Mouse (Mus musculus) stomach, embryonic 16.5 days (tissue): ENCODE results near the gene Cdc34. TPM values are rescaled to one million over a fixed set of nuclear protein-coding genes. Genes with fewer than 3 reads are reported as not detected.

Experiments
- ATAC-seq: fragments of 200-750 bp; cut with Nextera tagmentation; 2 replicates; pipeline ENCODE4 v1.8.0; 2017; ENCODE audit warnings: moderate number of reproducible peaks, moderate TSS enrichment; ENCODE audit not compliant: insufficient read depth, low FRiP score
- H3K27ac ChIP-seq: fragments of 300-500 bp; sonication (generic); 2 replicates; pipeline ENCODE4 v1.5.1; 2014; ENCODE audit warnings: low read length
- H3K27me3 ChIP-seq: fragments of 300-500 bp; sonication (generic); 2 replicates; pipeline ENCODE4 v1.6.1; 2014; ENCODE audit warnings: low read length, control low read depth, mixed read lengths; ENCODE audit not compliant: control insufficient read depth, insufficient read depth
- H3K36me3 ChIP-seq: fragments of 300-500 bp; sonication (generic); 2 replicates; pipeline ENCODE4 v1.6.1; 2014; ENCODE audit warnings: low read length; ENCODE audit not compliant: control insufficient read depth, insufficient read depth
- H3K4me1 ChIP-seq: fragments of 300-500 bp; sonication (generic); 2 replicates; pipeline ENCODE4 v1.6.1; 2014; ENCODE audit warnings: low read length, control low read depth, mixed read lengths; ENCODE audit not compliant: control insufficient read depth, insufficient read depth
- H3K4me2 ChIP-seq: fragments of 300-500 bp; sonication (generic); 2 replicates; pipeline ENCODE4 v1.6.1; 2014; ENCODE audit warnings: low read depth, low read length, mixed read lengths
- H3K4me3 ChIP-seq: fragments of 300-500 bp; sonication (generic); replicated peaks from 2 replicates; pipeline ENCODE4 v1.5.1; 2014; ENCODE audit warnings: mild to moderate bottlenecking, low read length
- H3K9ac ChIP-seq: fragments of 300-500 bp; sonication (generic); 2 replicates; pipeline ENCODE4 v1.6.1; 2014; ENCODE audit warnings: low read length
- H3K9me3 ChIP-seq: fragments of 300-500 bp; sonication (generic); replicated peaks from 2 replicates; pipeline ENCODE4 v1.6.1; 2016; ENCODE audit warnings: low read length, control low read depth; ENCODE audit not compliant: control insufficient read depth
- WGBS: fragments of 180-500 bp; shearing (Covaris S2); extraction: QIAGEN DNeasy Blood & Tissue Kit; methylation state at CpG from one replicate; pipeline ENCODE4 v1.1.7; 2014; 5-methylcytosine and 5-hydroxymethylcytosine counted together
- polyA plus RNA-seq: library from polyadenylated mRNA; unstranded; fragments of >200 nt; fragmentation: Nextera tagmentation; extraction: Ambion mirVana; gene quantifications from 2 replicates; pipeline ENCODE4 v1.2.1, GENCODE M21; 2015

The Cdc34 gene
- polyA plus RNA-seq, 1 experiment from 2014 or later, result 84.6 TPM

GRCm38 (mm10) chr10:79654946-79655395 lies 27.0 kb upstream of the Cdc34 start:
- Histone ChIP-seq H3K4me1 (no peaks in the 10 kb centered on the region), H3K36me3 (no peaks in the 10 kb centered on the region), H3K4me2 (no peak overlapping the region), H3K9ac (no peak overlapping the region), H3K9me3 (no peaks in the 10 kb centered on the region), H3K27me3 (no peaks in the 10 kb centered on the region), H3K27ac (no peak overlapping the region), H3K4me3 (no peak overlapping the region)
- 50% methylated on average over 1 of the region's 1 CpGs for WGBS
- no peak for ATAC-seq

- Histone ChIP-seq H3K4me3 (no peak overlapping the region), H3K27me3 (no peaks in the 10 kb centered on the region), H3K9me3 (no peaks in the 10 kb centered on the region), H3K27ac (no peak overlapping the region), H3K4me2 (no peak overlapping the region), H3K9ac (no peak overlapping the region), H3K36me3 (no peaks in the 10 kb centered on the region), H3K4me1 (no peaks in the 10 kb centered on the region)
- ATAC-seq, result no peak
- 11% methylated on average over 4 of the region's 4 CpGs for WGBS
These were observed 23.2 kb upstream of the Cdc34 start for GRCm38 (mm10) chr10:79658829-79659228.

GRCm38 (mm10) chr10:79660298-79660697 lies 21.7 kb upstream of the Cdc34 start:
- Histone ChIP-seq H3K4me3 (no peak overlapping the region), H3K36me3 (no peaks in the 10 kb centered on the region), H3K9me3 (no peaks in the 10 kb centered on the region), H3K4me1 (no peaks in the 10 kb centered on the region), H3K9ac (no peak overlapping the region), H3K27me3 (no peaks in the 10 kb centered on the region), H3K27ac (no peak overlapping the region), H3K4me2 (no peak overlapping the region)
- ATAC-seq, result no peak
- WGBS, result 86% methylated on average over 2 of the region's 2 CpGs

GRCm38 (mm10) chr10:79661861-79662260 lies 20.1 kb upstream of the Cdc34 start:
- Histone ChIP-seq H3K4me1 (no peaks in the 10 kb centered on the region), H3K9ac (peak overlapping the region; percentile 31; the same call in 1 of the 2 replicates), H3K4me3 (no peak overlapping the region), H3K36me3 (no peaks in the 10 kb centered on the region), H3K27me3 (no peaks in the 10 kb centered on the region), H3K27ac (no peak overlapping the region), H3K4me2 (no peak overlapping the region), H3K9me3 (no peaks in the 10 kb centered on the region)
- WGBS, result 38% methylated on average over 2 of the region's 3 CpGs
- peak; percentile 11; the same call in 1 of the 2 replicates for ATAC-seq

GRCm38 (mm10) chr10:79664131-79664665 lies 17.8 kb upstream of the Cdc34 start, which contains the start of gene Madcam1:
TSS of gene Madcam1 (plus strand) at chr10:79664559.
- ATAC-seq, result peak; percentile 24
- H3K27ac ChIP-seq, result no peak within 1 kb of the TSS
- no peaks in the 10 kb centered on the region for H3K27me3 ChIP-seq
- H3K4me2 ChIP-seq, result peak within 1 kb of the TSS; percentile 16; the same call in 1 of the 2 replicates
- H3K9me3 ChIP-seq, result no peaks in the 10 kb centered on the region
- no peaks in the 10 kb centered on the region for H3K36me3 ChIP-seq
- H3K4me1 ChIP-seq, result no peaks in the 10 kb centered on the region
- H3K9ac ChIP-seq, result no peak within 1 kb of the TSS
- 11% methylated on average over 13 of the region's 13 CpGs for WGBS
- H3K4me3 ChIP-seq, result peak within 1 kb of the TSS; percentile 1; the same call in 1 of the 2 replicates

- Histone ChIP-seq H3K36me3 (no peaks in the 10 kb centered on the region), H3K9ac (no peak overlapping the region), H3K4me3 (peak overlapping the region; percentile 1; the same call in 1 of the 2 replicates), H3K9me3 (no peaks in the 10 kb centered on the region), H3K27ac (no peak overlapping the region), H3K4me1 (peaks cover 2% of the 10 kb centered on the region), H3K4me2 (peak overlapping the region; percentile 16; the same call in 1 of the 2 replicates), H3K27me3 (no peaks in the 10 kb centered on the region)
- 76% methylated on average over 8 of the region's 8 CpGs for WGBS
- no peak for ATAC-seq
These were observed 16.9 kb upstream of the Cdc34 start for GRCm38 (mm10) chr10:79665051-79665450.

- Histone ChIP-seq H3K4me2 (no peak overlapping the region), H3K9ac (no peak overlapping the region), H3K27ac (no peak overlapping the region), H3K4me1 (peaks cover 13% of the 10 kb centered on the region), H3K4me3 (no peak overlapping the region), H3K9me3 (no peaks in the 10 kb centered on the region), H3K36me3 (no peaks in the 10 kb centered on the region), H3K27me3 (no peaks in the 10 kb centered on the region)
- WGBS, result 67% methylated on average over 9 of the region's 9 CpGs
- no peak for ATAC-seq
These were observed 15.5 kb upstream of the Cdc34 start for GRCm38 (mm10) chr10:79666493-79666892.

GRCm38 (mm10) chr10:79668076-79668475 lies 13.9 kb upstream of the Cdc34 start:
- WGBS, result 71% methylated on average over 5 of the region's 5 CpGs
- Histone ChIP-seq H3K36me3 (no peaks in the 10 kb centered on the region), H3K4me3 (no peak overlapping the region), H3K4me2 (no peak overlapping the region), H3K9ac (no peak overlapping the region), H3K27ac (no peak overlapping the region), H3K4me1 (peaks cover 13% of the 10 kb centered on the region), H3K9me3 (no peaks in the 10 kb centered on the region), H3K27me3 (no peaks in the 10 kb centered on the region)
- no peak for ATAC-seq

GRCm38 (mm10) chr10:79668771-79669575 lies 13.0 kb upstream of the Cdc34 start, which contains the start of gene Tpgs1:
TSS of gene Tpgs1 (plus strand) at chr10:79669369.
- H3K27me3 ChIP-seq, result no peaks in the 10 kb centered on the region
- peak; percentile 76 for ATAC-seq

More at GRCm38 (mm10) chr10:79668771-79669575, 13.0 kb upstream of the Cdc34 start, which contains the start of gene Tpgs1:
- Histone ChIP-seq H3K9me3 (no peaks in the 10 kb centered on the region), H3K4me1 (peaks cover 13% of the 10 kb centered on the region), H3K36me3 (no peaks in the 10 kb centered on the region), H3K9ac (peak within 1 kb of the TSS; percentile 85), H3K4me3 (peak within 1 kb of the TSS; percentile 89), H3K4me2 (peak within 1 kb of the TSS; percentile 77), H3K27ac (peak within 1 kb of the TSS; percentile 90)
- under 1% methylated on average over 45 of the region's 45 CpGs for WGBS
